Mouse (Mus musculus) brown adipose tissue, adult 24 weeks (tissue): ENCODE measurements around the gene Ppp2r5c. TPM values are rescaled to one million over a fixed set of nuclear protein-coding genes. Genes with fewer than 3 reads are reported as not detected.

Source experiments
- H3K27ac ChIP-seq: fragments of 200-500 bp; replicated peaks from 2 replicates; pipeline ENCODE4 v1.5.1; 2012; ENCODE audit warnings: low read depth, mild to moderate bottlenecking, low read length
- H3K4me1 ChIP-seq: fragments of 200-500 bp; 2 replicates; pipeline ENCODE4 v1.6.1; 2012; ENCODE audit warnings: low read length, mixed read lengths; ENCODE audit not compliant: control insufficient read depth, insufficient read depth, insufficient read length
- H3K4me3 ChIP-seq: fragments of 200-500 bp; 2 replicates; pipeline ENCODE4 v1.5.1; 2012; ENCODE audit warnings: low read depth, mild to moderate bottlenecking, low read length, moderate library complexity; ENCODE audit not compliant: insufficient read depth
- polyA plus RNA-seq: library from polyadenylated mRNA; stranded (reverse); fragments of >200 nt; gene quantifications from 2 replicates; pipeline ENCODE4 v1.2.4, GENCODE M21; 2012; ENCODE audit not compliant: missing spikeins, insufficient read depth, insufficient read length

The Ppp2r5c gene
- polyA plus RNA-seq, 1 experiment: 64.3 TPM

DNA sequence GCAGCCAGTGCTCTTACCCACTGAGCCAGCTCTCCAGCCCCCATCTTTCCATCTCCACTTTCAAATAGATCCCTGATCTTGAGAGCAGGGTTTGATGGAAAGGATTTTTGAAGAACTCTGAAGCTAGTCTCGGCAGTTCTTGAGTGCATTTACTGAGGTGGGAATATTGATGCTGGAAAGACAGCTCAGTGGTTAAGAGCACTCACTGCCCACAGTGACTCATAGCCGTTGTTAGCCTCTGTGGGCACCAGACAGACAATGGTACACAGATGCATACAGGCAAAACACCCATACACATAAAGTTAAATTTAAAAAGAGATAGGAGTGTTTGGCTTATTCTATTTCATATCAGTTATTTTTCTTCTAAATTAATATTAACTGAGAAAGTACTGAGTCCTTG lies 159.8 kb downstream of the Ppp2r5c start:
- no peak overlapping the region for H3K27ac ChIP-seq
- H3K4me1 ChIP-seq: peaks cover 10% of the 10 kb centered on the region
- H3K4me3 ChIP-seq: no peak overlapping the region

DNA sequence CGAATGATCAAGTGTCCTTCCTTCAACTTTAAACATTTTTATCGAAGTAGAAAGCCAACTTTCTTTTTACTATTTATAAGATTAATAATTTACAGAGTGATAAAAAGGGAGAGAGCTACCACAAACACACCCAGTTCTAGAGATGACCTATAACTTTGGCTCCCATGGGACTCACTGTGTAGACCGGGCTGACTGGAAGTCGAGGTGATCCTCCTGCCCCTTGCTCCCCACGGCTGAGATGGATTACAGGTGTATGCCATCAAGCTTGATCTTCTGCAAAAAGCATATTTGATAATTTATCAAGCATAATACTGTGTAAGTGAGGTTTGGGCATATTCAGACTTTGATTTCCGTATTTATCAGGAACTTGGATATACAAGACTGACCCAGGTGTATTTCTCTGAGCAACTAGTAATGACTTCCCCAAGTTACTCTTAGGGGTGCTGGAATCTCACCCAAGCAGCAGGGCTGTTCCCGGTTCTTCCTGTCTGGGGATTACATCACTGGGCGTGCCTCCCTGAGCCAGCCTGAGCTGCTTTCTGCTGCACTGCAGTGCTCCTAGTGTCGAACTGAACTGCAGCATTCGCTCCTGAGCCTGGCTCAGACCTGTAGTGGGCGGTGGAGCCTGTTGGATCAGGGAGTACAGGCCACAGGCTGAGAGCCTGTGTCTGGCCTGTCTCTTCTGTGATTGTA lies 161.7 kb downstream of the Ppp2r5c start:
- H3K27ac ChIP-seq: no peak overlapping the region
- H3K4me3 ChIP-seq: no peak overlapping the region
- peaks cover 8% of the 10 kb centered on the region for H3K4me1 ChIP-seq

DNA sequence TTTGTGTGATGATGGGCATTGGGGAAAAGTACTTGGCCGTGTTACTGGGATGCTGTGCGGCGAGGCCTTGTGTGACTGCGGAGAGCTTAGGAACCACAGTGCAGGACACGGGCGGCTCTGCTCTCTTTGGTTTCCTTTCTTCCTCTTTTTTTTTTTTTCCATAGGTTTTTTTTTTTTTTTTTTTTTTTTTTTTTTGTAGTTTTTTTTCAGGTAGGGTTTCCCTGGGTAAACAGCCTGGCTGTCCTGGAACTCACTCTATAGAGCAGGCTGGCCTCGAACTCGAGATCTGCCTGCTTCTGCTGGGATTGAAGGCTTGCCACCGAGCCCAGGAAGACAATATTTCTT lies 162.2 kb downstream of the Ppp2r5c start:
- H3K4me3 ChIP-seq: no peak overlapping the region
- H3K27ac ChIP-seq: no peak overlapping the region
- peaks cover 6% of the 10 kb centered on the region for H3K4me1 ChIP-seq

DNA sequence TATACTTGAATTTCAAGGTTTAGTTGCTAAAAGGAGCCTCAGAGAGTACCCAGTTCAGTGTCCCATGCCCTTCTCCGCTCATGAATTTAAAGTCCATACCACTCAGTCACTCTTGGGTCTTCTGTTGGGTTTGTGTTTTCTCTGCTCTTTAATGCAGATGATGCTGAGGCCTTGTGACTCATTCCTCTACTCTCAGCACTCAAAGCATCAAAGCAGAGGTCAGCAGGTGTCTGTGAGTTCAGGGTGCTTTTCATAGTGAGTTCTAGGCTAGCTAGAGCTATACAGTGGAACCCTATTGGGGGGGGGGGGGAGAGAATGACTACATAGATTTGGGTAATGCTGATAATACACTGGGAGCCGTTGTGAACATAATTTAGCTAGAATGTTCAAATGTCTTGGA lies 163.8 kb downstream of the Ppp2r5c start:
- H3K4me1 ChIP-seq: 0 out of 2 replicates have a peak, but pooled peaks cover 3% of the 10 kb centered on the region
- no peak overlapping the region for H3K27ac ChIP-seq
- no peak overlapping the region for H3K4me3 ChIP-seq

DNA sequence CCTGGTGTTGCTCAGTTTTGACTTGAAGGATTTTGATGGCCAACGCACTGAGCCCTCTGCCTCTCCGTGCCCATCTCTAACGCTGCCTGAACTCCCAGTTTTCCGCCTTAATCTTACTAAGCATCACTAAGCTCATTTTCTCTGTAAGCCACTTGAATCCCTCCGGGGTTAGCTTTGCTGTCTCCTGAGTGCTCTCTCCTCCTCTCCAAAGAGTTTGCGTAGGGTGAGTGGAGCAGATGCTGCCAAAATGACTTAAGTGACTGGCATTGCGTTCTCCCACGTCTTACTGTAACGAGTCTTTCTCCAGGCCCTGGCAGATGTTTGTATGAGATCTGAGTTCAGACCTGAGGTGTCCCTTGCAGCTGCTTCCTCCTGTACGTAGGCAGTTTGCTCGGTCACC lies 183.1 kb downstream of the Ppp2r5c start:
- H3K27ac ChIP-seq: no peak overlapping the region
- no peaks in the 10 kb centered on the region for H3K4me1 ChIP-seq
- H3K4me3 ChIP-seq: no peak overlapping the region

Other genes with a start within 250 kb of the Ppp2r5c start
- not detected in 2 replicates for gene Dio3, start 168.1 kb upstream of the Ppp2r5c start, polyA plus RNA-seq
- gene Dync1h1, start 154.3 kb downstream of the Ppp2r5c start, polyA plus RNA-seq: 27.5 and 31.3 TPM in 2 replicates
- gene 1700001K19Rik, start 235.5 kb downstream of the Ppp2r5c start, polyA plus RNA-seq: not detected in 2 replicates